Mouse (Mus musculus) bone marrow, adult 2 months (tissue): ENCODE data around the gene Miox.

Experiments used
- CTCF ChIP-seq: fragments of 200-500 bp; IDR thresholded peaks from 2 replicates; pipeline ENCODE4 v1.5.1; 2011; ENCODE audit warnings: low read length, control low read depth; ENCODE audit not compliant: control insufficient read depth, insufficient read depth
- POLR2A ChIP-seq: fragments of 200-500 bp; IDR thresholded peaks from 2 replicates; pipeline ENCODE4 v1.6.1; 2011; ENCODE audit warnings: low read depth, mild to moderate bottlenecking, control low read depth, low read length, borderline replicate concordance; ENCODE audit not compliant: control insufficient read depth

GRCm38 (mm10) chr15:89352795-89353194 lies 18.6 kb downstream of the Miox start:
- TF ChIP-seq POLR2A (no peak), CTCF (no peak)
